Mouse (Mus musculus) stomach, postnatal 0 days (tissue): ENCODE results near the gene Gm21119. TPM values are rescaled to one million over a fixed set of nuclear protein-coding genes. Genes with fewer than 3 reads are reported as not detected.
"Not testable (repeated sequence)": the region's sequence is repeated elsewhere in the genome, so short reads cannot be mapped to it uniquely, and the experiment has no call there.

Experiments
- ATAC-seq: fragments of 200-750 bp; cut with Nextera tagmentation; 2 replicates; pipeline ENCODE4 v1.8.0; 2017; ENCODE audit not compliant: low FRiP score, low TSS enrichment
- DNase-seq: peaks from one replicate; pipeline ENCODE4 v3.0.0-alpha.2; 2016; ENCODE audit warnings: low spot score
- H3K27ac ChIP-seq: fragments of 300-500 bp; sonication (generic); replicated peaks from 2 replicates; pipeline ENCODE4 v1.5.1; 2014; ENCODE audit warnings: mild to moderate bottlenecking, control low read depth
- H3K27me3 ChIP-seq: fragments of 300-500 bp; sonication (generic); 2 replicates; pipeline ENCODE4 v1.6.1; 2014; ENCODE audit warnings: low read length; ENCODE audit not compliant: control insufficient read depth, insufficient read depth
- H3K36me3 ChIP-seq: fragments of 300-500 bp; sonication (generic); 2 replicates; pipeline ENCODE4 v1.6.1; 2014; ENCODE audit warnings: low read length, mixed read lengths; ENCODE audit not compliant: control insufficient read depth, insufficient read depth
- H3K4me1 ChIP-seq: fragments of 300-500 bp; sonication (generic); replicated peaks from 2 replicates; pipeline ENCODE4 v1.6.1; 2014; ENCODE audit warnings: antibody characterized with exemption; ENCODE audit not compliant: control insufficient read depth, insufficient read depth
- H3K4me2 ChIP-seq: fragments of 300-500 bp; sonication (generic); replicated peaks from 2 replicates; pipeline ENCODE4 v1.6.1; 2014; ENCODE audit warnings: low read depth, mild to moderate bottlenecking, control low read depth, moderate library complexity
- H3K4me3 ChIP-seq: fragments of 300-500 bp; sonication (generic); 2 replicates; pipeline ENCODE4 v1.5.1; 2014; ENCODE audit warnings: low read depth, low read length, control low read depth
- H3K9ac ChIP-seq: fragments of 300-500 bp; sonication (generic); 2 replicates; pipeline ENCODE4 v1.6.1; 2014; ENCODE audit warnings: mild to moderate bottlenecking, low read length, control low read depth, mixed read lengths
- H3K9me3 ChIP-seq: fragments of 300-500 bp; sonication (generic); 2 replicates; pipeline ENCODE4 v1.6.1; 2016; ENCODE audit warnings: low read length; ENCODE audit not compliant: control insufficient read depth
- WGBS: fragments of 180-500 bp; shearing (Covaris S2); extraction: QIAGEN DNeasy Blood & Tissue Kit; methylation state at CpG from one replicate; pipeline ENCODE4 v1.1.7; 2014; 5-methylcytosine and 5-hydroxymethylcytosine counted together
- polyA plus RNA-seq: library from polyadenylated mRNA; unstranded; fragments of >200 nt; fragmentation: Nextera tagmentation; extraction: Ambion mirVana; gene quantifications from 2 replicates; pipeline ENCODE4 v1.2.1, GENCODE M21; 2015

Gene Gm21119
- polyA plus RNA-seq, 1 experiment from 2014 or later, result not detected

GRCm38 (mm10) chr8:20592732-20593272 lies 21.9 kb upstream of the Gm21119 start:
- not testable (repeated sequence) for ATAC-seq, H3K9me3 ChIP-seq, H3K4me2 ChIP-seq, H3K27me3 ChIP-seq, H3K27ac ChIP-seq, H3K4me1 ChIP-seq, H3K9ac ChIP-seq, H3K4me3 ChIP-seq, DNase-seq, H3K36me3 ChIP-seq
- WGBS, result 44% methylated on average over 1 of the region's 5 CpGs

- not testable (repeated sequence) for H3K36me3 ChIP-seq, H3K4me3 ChIP-seq, H3K27ac ChIP-seq, H3K4me2 ChIP-seq, H3K9ac ChIP-seq, DNase-seq, ATAC-seq, H3K9me3 ChIP-seq, H3K4me1 ChIP-seq, H3K27me3 ChIP-seq
- no CpG with 5 or more reads among the region's 4 CpGs for WGBS
Measured at GRCm38 (mm10) chr8:20593841-20594240, 20.9 kb upstream of the Gm21119 start.

GRCm38 (mm10) chr8:20596081-20596841 lies 18.5 kb upstream of the Gm21119 start:
- not testable (repeated sequence) for ATAC-seq, H3K9me3 ChIP-seq, H3K36me3 ChIP-seq, H3K27me3 ChIP-seq, DNase-seq, H3K4me3 ChIP-seq, H3K4me2 ChIP-seq, H3K9ac ChIP-seq, H3K4me1 ChIP-seq, H3K27ac ChIP-seq
- WGBS, result 77% methylated on average over 6 of the region's 9 CpGs

- not testable (repeated sequence) for H3K9me3 ChIP-seq, H3K4me3 ChIP-seq, H3K4me1 ChIP-seq, H3K27me3 ChIP-seq, H3K9ac ChIP-seq, H3K27ac ChIP-seq, H3K4me2 ChIP-seq, H3K36me3 ChIP-seq
- ATAC-seq, result peak; percentile 77
- DNase-seq, result peak; percentile 12
- 72% methylated on average over 9 of the region's 13 CpGs for WGBS
Measured at GRCm38 (mm10) chr8:20596842-20597708, 17.6 kb upstream of the Gm21119 start.

GRCm38 (mm10) chr8:20598300-20599170 lies 16.2 kb upstream of the Gm21119 start:
- not testable (repeated sequence) for H3K9me3 ChIP-seq, H3K27me3 ChIP-seq, H3K4me1 ChIP-seq, H3K36me3 ChIP-seq, DNase-seq, H3K4me3 ChIP-seq, H3K4me2 ChIP-seq, H3K9ac ChIP-seq, H3K27ac ChIP-seq
- peak; percentile 88 for ATAC-seq
- 82% methylated on average over 5 of the region's 10 CpGs for WGBS

GRCm38 (mm10) chr8:20599350-20599749 lies 15.4 kb upstream of the Gm21119 start:
- not testable (repeated sequence) for H3K4me1 ChIP-seq, H3K27me3 ChIP-seq, H3K9ac ChIP-seq, H3K4me3 ChIP-seq, H3K9me3 ChIP-seq, H3K27ac ChIP-seq, H3K36me3 ChIP-seq, H3K4me2 ChIP-seq
- ATAC-seq (0 out of 2 replicates have a peak, but pooled peaks have one; percentile 59), DNase-seq (peak; percentile 9)
- 76% methylated on average over 3 of the region's 6 CpGs for WGBS

- not testable (repeated sequence) for H3K27me3 ChIP-seq, H3K4me2 ChIP-seq, H3K4me3 ChIP-seq, H3K9me3 ChIP-seq, ATAC-seq, H3K27ac ChIP-seq, DNase-seq, H3K36me3 ChIP-seq, H3K4me1 ChIP-seq, H3K9ac ChIP-seq
- WGBS, result no CpG with 5 or more reads among the region's 1 CpGs
Measured at GRCm38 (mm10) chr8:20610856-20611255, 3.9 kb upstream of the Gm21119 start.

- H3K27me3 ChIP-seq, H3K4me2 ChIP-seq, H3K9ac ChIP-seq, H3K4me3 ChIP-seq, DNase-seq, H3K27ac ChIP-seq, ATAC-seq, H3K36me3 ChIP-seq, H3K9me3 ChIP-seq, H3K4me1 ChIP-seq: not testable (repeated sequence)
Measured at GRCm38 (mm10) chr8:20612721-20613120, 2.0 kb upstream of the Gm21119 start.
